Mouse (Mus musculus) left cerebral cortex, postnatal 36 days (tissue): Measurements from ENCODE around the gene Astn2. TPM values are rescaled to one million over a fixed set of nuclear protein-coding genes. Genes with fewer than 3 reads are reported as not detected.

Source experiments
- DNase-seq, 2 experiments: peaks; one replicate each; pipeline ENCODE4 v3.0.0; 2021 to 2022; ENCODE audit warnings: low spot score in 2 of 2, mixed read lengths in 1 of 2
- intact Hi-C: fragments of 180-260 bp; cut with DNase I; formaldehyde crosslinking; loops from one replicate; pipeline ENCODE4 v1.15.1; 2025
- total RNA-seq, 2 experiments: library from RNA; stranded (reverse); gene quantifications; 2 replicates each; pipeline ENCODE4 v1.2.3; 2021

The Astn2 gene
- total RNA-seq, 2 experiments from 2014 or later: 39.3 to 44.0 TPM

- intact Hi-C loops: no loop called here
- no peak for DNase-seq
Measured at GRCm38 (mm10) chr4:65402286-65402685, 1002.1 kb downstream of the Astn2 start.

GRCm38 (mm10) chr4:65399457-65399856 is 1005.0 kb downstream of the Astn2 start:
- DNase-seq: no peak
- intact Hi-C loops: no loop called here

GRCm38 (mm10) chr4:65396806-65397205 is 1007.6 kb downstream of the Astn2 start:
- intact Hi-C loops: no loop called here
- DNase-seq: no peak

GRCm38 (mm10) chr4:65391001-65391400 is 1013.4 kb downstream of the Astn2 start:
- no peak for DNase-seq
- intact Hi-C loops: no loop called here

GRCm38 (mm10) chr4:65383070-65383469 is 1021.3 kb downstream of the Astn2 start:
- intact Hi-C loops: no loop called here
- no peak for DNase-seq

GRCm38 (mm10) chr4:65379461-65379860 is 1025.0 kb downstream of the Astn2 start:
- DNase-seq: no peak
- intact Hi-C loops: no loop called here

- no peak for DNase-seq
- intact Hi-C loops: no loop called here
Measured at GRCm38 (mm10) chr4:65376571-65376970, 1027.8 kb downstream of the Astn2 start.

GRCm38 (mm10) chr4:65373841-65374240 is 1030.6 kb downstream of the Astn2 start:
- intact Hi-C loops: no loop called here

GRCm38 (mm10) chr4:65372731-65373130 is 1031.7 kb downstream of the Astn2 start:
- no peak for DNase-seq

More at GRCm38 (mm10) chr4:65373841-65374240, 1030.6 kb downstream of the Astn2 start:
- no peak for DNase-seq

GRCm38 (mm10) chr4:65367135-65367534 is 1037.3 kb downstream of the Astn2 start:
- intact Hi-C loops: no loop called here
- no peak for DNase-seq

More at GRCm38 (mm10) chr4:65372731-65373130, 1031.7 kb downstream of the Astn2 start:
- intact Hi-C loops: no loop called here

- intact Hi-C loops: no loop called here
- DNase-seq: no peak
Measured at GRCm38 (mm10) chr4:65354580-65354979, 1049.8 kb downstream of the Astn2 start.

- intact Hi-C loops: no loop called here
- DNase-seq: no peak
Measured at GRCm38 (mm10) chr4:65350521-65350920, 1053.9 kb downstream of the Astn2 start.

GRCm38 (mm10) chr4:65341766-65342165 is 1062.6 kb downstream of the Astn2 start:
- DNase-seq: no peak

GRCm38 (mm10) chr4:65333718-65334117 is 1070.7 kb downstream of the Astn2 start:
- DNase-seq: no peak
- intact Hi-C loops: no loop called here

More at GRCm38 (mm10) chr4:65341766-65342165, 1062.6 kb downstream of the Astn2 start:
- intact Hi-C loops: no loop called here
